Mouse (Mus musculus): ENCODE measurements around the gene Gabrb2. TPM values are rescaled to one million over a fixed set of nuclear protein-coding genes. Genes with fewer than 3 reads are reported as not detected.

The Gabrb2 gene
- polyA plus RNA-seq, 1 experiment from 2014 or later, result 7.8 TPM

DNA sequence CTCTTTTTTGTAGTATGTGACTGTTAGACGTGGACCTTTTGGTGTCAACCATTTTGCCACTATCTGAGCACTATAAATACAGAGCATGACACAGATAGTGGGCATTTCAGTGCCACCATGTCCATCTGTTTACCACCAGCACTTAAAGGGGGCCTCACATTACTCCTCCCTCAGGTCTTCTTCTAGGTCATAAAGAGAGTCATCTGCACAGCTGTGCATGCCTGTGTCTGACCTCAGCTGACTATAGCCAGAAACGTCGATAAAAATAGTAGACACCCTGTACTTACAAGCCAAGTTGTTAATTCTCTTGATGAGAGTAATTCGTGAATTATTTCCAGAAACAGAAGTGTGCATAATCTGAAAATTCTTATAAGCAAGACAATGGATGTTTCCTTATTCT, 29.4 kb downstream of the Gabrb2 start:
- H3K4me1 ChIP-seq, result no peaks in the 10 kb centered on the region
- ATAC-seq, result no peak
- H3K9ac ChIP-seq, result no peak overlapping the region
- H3K4me2 ChIP-seq, result no peak overlapping the region
- 83% methylated on average over 4 of the region's 4 CpGs for WGBS
- H3K4me3 ChIP-seq, result no peak overlapping the region
- no peak overlapping the region for H3K27ac ChIP-seq
- no peaks in the 10 kb centered on the region for H3K9me3 ChIP-seq (replicated peaks)
- no peaks in the 10 kb centered on the region for H3K27me3 ChIP-seq
- H3K36me3 ChIP-seq (ENCODE audit: poor library complexity, severe bottlenecking), result no peaks in the 10 kb centered on the region

DNA sequence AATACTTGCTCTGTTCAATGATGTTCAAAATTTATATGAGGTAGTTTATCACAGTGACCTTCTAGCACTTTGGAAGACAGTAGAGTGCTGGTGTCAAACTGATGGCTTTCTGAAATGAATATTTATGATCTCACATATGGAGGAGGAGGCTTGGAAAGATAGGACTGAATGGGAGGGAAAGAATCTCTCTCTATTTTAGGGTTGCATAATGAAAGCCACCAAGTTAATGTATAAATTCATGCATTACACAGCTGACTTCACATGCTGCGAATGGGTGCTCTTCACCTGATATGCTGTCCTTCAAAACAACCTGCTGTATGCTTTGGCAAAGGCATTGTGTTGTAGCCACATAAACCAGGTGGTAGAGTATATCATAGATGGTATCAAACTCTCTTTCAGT, 44.6 kb downstream of the Gabrb2 start:
- Histone ChIP-seq H3K27me3 (no peaks in the 10 kb centered on the region), H3K4me1 (no peaks in the 10 kb centered on the region), H3K9ac (no peak overlapping the region), H3K9me3 (replicated peaks) (no peaks in the 10 kb centered on the region), H3K4me3 (no peak overlapping the region), H3K4me2 (no peak overlapping the region), H3K36me3 (ENCODE audit: poor library complexity, severe bottlenecking) (no peaks in the 10 kb centered on the region), H3K27ac (no peak overlapping the region)
- no peak for ATAC-seq
- WGBS, result 87% methylated on average over 1 of the region's 1 CpGs

DNA sequence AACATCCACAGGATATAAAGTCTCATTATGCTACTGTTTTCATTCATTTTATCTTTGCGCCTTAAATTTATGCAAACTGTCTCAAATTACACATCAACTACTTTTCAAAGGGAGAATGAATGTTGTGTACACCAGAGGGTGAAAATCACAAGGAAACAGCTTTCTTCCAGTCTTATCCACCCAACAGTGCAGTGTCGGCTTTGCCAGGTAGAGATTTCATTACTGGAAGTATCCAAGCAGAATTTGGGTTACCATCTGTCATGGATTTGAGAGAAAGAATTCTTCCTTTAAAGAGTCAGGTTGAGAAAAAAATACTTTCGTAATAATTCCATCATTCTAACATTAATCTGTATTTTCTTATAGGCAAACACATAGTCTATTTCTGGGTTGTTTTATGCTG, 48.8 kb downstream of the Gabrb2 start:
- Histone ChIP-seq H3K9me3 (replicated peaks) (no peaks in the 10 kb centered on the region), H3K4me3 (no peak overlapping the region), H3K9ac (no peak overlapping the region), H3K27ac (no peak overlapping the region), H3K4me2 (no peak overlapping the region), H3K27me3 (no peaks in the 10 kb centered on the region), H3K36me3 (ENCODE audit: poor library complexity, severe bottlenecking) (no peaks in the 10 kb centered on the region), H3K4me1 (no peaks in the 10 kb centered on the region)
- WGBS, result 87% methylated on average over 3 of the region's 3 CpGs
- no peak for ATAC-seq

DNA sequence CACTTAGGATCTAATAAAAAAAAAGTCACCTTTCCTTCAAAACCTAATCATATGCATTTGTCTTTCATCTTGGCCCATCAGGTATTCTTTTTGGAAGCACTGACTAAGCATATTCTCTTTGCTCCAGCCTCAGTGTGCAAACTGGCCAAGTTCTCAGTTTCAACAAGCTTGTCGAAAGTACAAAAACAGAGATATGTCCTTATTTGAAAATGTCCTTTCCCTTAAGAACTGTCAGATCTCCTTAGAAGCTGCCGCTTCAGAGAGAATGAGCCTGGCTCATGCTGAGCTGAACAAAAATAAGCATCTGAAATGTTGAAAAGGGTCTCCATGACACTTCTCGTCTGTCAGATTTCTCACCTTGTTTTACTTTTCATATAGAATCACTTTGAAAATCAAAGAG, 55.0 kb downstream of the Gabrb2 start:
- no peak for ATAC-seq

DNA sequence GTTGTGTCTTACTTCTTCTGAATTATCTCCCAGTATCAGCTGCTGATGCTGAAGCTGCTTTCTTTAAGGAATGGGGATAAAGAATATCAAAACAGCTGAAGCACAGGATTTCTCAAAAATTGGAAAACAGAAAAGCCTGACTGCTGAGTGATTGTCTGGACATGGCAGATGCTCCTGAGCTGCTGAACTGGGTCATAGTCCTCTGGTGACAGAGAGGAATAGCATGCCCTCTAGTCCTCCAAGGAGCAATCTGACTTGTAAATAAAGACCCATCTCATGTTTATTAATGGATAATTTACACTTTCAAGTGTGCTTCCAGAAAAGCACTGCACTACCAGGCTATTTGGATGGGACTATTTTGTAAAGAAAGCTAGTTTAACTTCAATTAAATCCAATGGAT, 68.1 kb downstream of the Gabrb2 start:
- H3K9ac ChIP-seq, result no peak overlapping the region
- no peak overlapping the region for H3K4me2 ChIP-seq
- no peaks in the 10 kb centered on the region for H3K27me3 ChIP-seq
- no peaks in the 10 kb centered on the region for H3K9me3 ChIP-seq (replicated peaks)
- H3K27ac ChIP-seq, result no peak overlapping the region
- H3K4me1 ChIP-seq, result no peaks in the 10 kb centered on the region
- peak; percentile 27; the same call in 1 of the 2 replicates for ATAC-seq
- H3K4me3 ChIP-seq, result no peak overlapping the region
- no peaks in the 10 kb centered on the region for H3K36me3 ChIP-seq (ENCODE audit: poor library complexity, severe bottlenecking)

More for the DNA sequence above, 55.0 kb downstream of the Gabrb2 start:
- Histone ChIP-seq H3K36me3 (ENCODE audit: poor library complexity, severe bottlenecking) (no peaks in the 10 kb centered on the region), H3K9ac (no peak overlapping the region), H3K4me2 (no peak overlapping the region), H3K9me3 (replicated peaks) (no peaks in the 10 kb centered on the region), H3K4me1 (no peaks in the 10 kb centered on the region), H3K27me3 (no peaks in the 10 kb centered on the region), H3K4me3 (no peak overlapping the region), H3K27ac (no peak overlapping the region)
- WGBS, result 69% methylated on average over 3 of the region's 3 CpGs

DNA sequence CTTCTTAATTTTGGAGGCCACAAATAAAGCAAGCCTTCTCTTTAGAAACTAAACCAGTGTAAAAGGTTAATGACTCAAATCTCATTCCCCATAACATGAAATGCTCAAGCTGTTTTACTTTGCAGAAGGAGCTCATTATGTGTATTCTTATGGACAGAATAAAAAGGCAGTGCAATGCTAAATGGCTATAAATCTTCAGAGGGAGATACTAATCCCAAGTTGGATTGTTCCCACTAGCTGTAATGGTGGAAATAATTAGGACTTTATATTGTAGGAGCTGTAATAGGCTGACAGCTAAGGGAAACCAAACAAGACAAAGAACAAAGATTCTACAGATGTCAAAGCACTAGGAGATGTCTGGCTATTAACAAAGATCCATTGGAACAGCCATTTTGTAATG, 81.6 kb downstream of the Gabrb2 start:
- H3K4me1 ChIP-seq, result peaks cover 4% of the 10 kb centered on the region; the same call in 1 of the 2 replicates
- H3K9ac ChIP-seq, result no peak overlapping the region
- peak; percentile 87; the same call in 1 of the 2 replicates for ATAC-seq

DNA sequence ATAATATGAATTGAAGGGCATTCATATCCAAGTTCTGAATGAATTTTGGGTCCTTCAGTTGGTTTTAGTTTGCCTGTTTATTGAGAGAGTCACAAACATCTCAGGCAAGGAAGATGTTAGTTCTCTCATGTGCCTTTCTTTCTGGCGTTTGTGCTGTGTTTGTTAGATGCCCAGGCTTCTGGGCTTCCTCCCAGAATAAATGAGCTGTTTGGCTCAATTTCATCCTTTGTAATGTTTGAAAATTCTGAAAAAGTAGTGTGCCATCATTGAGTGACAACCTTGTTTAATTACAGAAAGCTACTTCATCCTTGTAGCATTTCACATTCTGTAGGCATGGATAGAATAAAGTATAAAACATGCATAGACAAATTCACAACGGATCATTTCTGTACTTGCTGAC, 85.9 kb downstream of the Gabrb2 start:
- no peak overlapping the region for H3K4me2 ChIP-seq
- no peaks in the 10 kb centered on the region for H3K9me3 ChIP-seq (replicated peaks)
- no peaks in the 10 kb centered on the region for H3K27me3 ChIP-seq
- H3K9ac ChIP-seq, result no peak overlapping the region
- 83% methylated on average over 2 of the region's 2 CpGs for WGBS
- ATAC-seq, result no peak
- H3K4me3 ChIP-seq, result no peak overlapping the region
- H3K27ac ChIP-seq, result no peak overlapping the region
- no peaks in the 10 kb centered on the region for H3K36me3 ChIP-seq (ENCODE audit: poor library complexity, severe bottlenecking)
- peaks cover 4% of the 10 kb centered on the region; the same call in 1 of the 2 replicates for H3K4me1 ChIP-seq

More for the DNA sequence above, 81.6 kb downstream of the Gabrb2 start:
- Histone ChIP-seq H3K4me2 (no peak overlapping the region), H3K4me3 (no peak overlapping the region), H3K36me3 (ENCODE audit: poor library complexity, severe bottlenecking) (no peaks in the 10 kb centered on the region), H3K9me3 (replicated peaks) (no peaks in the 10 kb centered on the region), H3K27ac (no peak overlapping the region), H3K27me3 (no peaks in the 10 kb centered on the region)

DNA sequence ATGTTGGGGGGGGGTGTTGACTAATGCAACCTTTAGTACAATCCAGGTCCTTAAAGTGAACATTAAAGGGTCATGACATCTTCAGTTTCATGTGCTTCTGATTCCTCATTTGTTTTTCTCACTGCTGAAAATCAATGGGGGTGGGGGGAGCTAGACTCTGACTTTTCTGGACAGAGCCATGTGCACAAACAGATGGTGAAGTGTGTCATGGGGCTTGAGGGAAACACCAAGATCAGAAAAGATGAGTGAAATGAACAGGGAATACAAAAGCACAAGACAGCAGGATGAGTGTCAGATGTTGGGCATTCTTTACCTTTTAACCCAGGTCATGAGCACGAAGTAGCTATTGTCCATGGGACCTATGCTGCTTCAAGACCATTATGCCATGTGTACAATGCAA, 86.4 kb downstream of the Gabrb2 start:
- WGBS, result 72% methylated on average over 1 of the region's 1 CpGs
- Histone ChIP-seq H3K4me3 (no peak overlapping the region), H3K4me2 (no peak overlapping the region), H3K36me3 (ENCODE audit: poor library complexity, severe bottlenecking) (no peaks in the 10 kb centered on the region), H3K27me3 (no peaks in the 10 kb centered on the region), H3K27ac (no peak overlapping the region), H3K9me3 (replicated peaks) (no peaks in the 10 kb centered on the region), H3K4me1 (peaks cover 4% of the 10 kb centered on the region; the same call in 1 of the 2 replicates), H3K9ac (no peak overlapping the region)
- ATAC-seq, result no peak

DNA sequence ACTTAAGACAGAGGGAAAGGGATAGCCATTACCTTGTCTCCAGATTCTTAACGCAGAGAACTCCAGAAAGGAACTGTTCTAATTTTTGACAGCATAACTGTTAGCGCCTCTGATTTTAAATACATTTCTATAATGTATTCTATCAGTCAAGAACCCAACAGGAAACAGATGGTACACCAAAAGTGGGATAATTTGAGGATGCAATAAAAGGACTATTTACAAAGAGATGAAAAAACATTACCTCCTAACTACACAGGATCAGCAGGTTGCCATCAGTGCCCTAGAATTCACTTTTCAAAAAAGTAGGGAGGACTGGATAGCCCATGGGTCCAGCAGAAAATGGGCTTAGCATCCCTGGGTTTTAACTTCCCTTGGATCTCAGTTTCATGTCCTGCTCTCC, 102.4 kb downstream of the Gabrb2 start:
- no peaks in the 10 kb centered on the region for H3K4me1 ChIP-seq
- no peaks in the 10 kb centered on the region for H3K9me3 ChIP-seq (replicated peaks)
- no peak overlapping the region for H3K4me2 ChIP-seq
- no peaks in the 10 kb centered on the region for H3K27me3 ChIP-seq
- WGBS, result 94% methylated on average over 2 of the region's 2 CpGs
- no peaks in the 10 kb centered on the region for H3K36me3 ChIP-seq (ENCODE audit: poor library complexity, severe bottlenecking)
- H3K27ac ChIP-seq, result no peak overlapping the region
- H3K9ac ChIP-seq, result no peak overlapping the region
- no peak for ATAC-seq
- no peak overlapping the region for H3K4me3 ChIP-seq

DNA sequence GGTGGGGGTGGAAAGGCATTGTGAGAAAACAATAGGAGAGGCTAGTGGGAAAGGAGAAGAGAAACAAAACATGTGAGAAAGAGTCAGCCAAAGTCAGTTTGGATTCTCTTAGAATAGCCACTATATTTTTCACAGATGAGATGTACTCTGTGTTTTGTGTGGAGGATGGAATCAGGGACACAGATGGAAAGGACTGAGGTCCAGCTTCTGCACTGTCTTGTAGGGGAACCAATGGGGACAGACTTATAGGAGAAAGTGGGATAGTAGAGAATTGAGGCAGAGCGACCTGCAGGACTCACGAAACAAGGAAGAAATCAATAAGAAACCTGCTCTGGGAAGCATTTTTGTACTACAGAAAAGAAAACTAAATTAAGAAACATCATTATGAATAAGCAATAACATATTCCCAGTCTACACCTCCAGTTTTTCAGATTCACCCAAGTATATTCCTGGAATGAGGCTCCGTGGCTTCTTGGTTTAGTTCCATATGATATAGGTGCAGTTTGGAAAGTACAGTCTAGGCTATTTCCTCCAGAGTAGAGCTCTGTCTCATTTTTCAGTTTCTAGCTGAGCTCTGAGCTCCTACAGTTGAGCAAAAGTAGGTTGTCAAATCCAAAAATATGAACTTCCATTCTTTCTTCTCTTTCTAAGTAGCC, 108.8 kb downstream of the Gabrb2 start:
- ATAC-seq, result no peak
- Histone ChIP-seq H3K36me3 (ENCODE audit: poor library complexity, severe bottlenecking) (no peaks in the 10 kb centered on the region), H3K4me2 (no peak overlapping the region), H3K9ac (no peak overlapping the region), H3K4me3 (no peak overlapping the region), H3K27me3 (no peaks in the 10 kb centered on the region), H3K27ac (no peak overlapping the region), H3K9me3 (replicated peaks) (no peaks in the 10 kb centered on the region), H3K4me1 (peaks cover 6% of the 10 kb centered on the region; the same call in 1 of the 2 replicates)
- WGBS, result 94% methylated on average over 3 of the region's 3 CpGs

DNA sequence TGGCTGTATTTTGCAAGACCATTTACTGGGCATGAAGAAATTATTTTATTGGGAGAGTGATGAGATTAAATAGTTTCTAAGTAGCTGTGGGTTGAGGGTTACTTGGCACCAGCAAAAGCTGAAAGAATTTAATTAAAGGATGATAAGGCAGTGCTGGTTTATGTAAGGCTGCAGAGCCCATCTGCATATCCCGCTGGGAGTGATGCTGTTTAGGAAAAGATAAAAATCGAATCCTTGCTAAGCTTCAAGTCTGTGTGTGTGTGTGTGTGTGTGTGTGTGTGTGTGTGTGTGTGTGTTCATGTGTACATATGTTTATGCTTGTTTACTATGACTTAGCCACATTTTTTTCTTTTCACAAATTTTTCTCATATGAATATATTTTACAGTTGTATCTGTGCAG, 113.0 kb downstream of the Gabrb2 start:
- H3K36me3 ChIP-seq (ENCODE audit: poor library complexity, severe bottlenecking), result no peaks in the 10 kb centered on the region
- H3K9ac ChIP-seq, result no peak overlapping the region
- H3K9me3 ChIP-seq (replicated peaks), result no peaks in the 10 kb centered on the region
- H3K27me3 ChIP-seq, result no peaks in the 10 kb centered on the region
- 58% methylated on average over 2 of the region's 2 CpGs for WGBS
- H3K4me3 ChIP-seq, result no peak overlapping the region
- ATAC-seq, result 0 out of 2 replicates have a peak, but pooled peaks have one; percentile 41
- no peak overlapping the region for H3K27ac ChIP-seq
- H3K4me2 ChIP-seq, result no peak overlapping the region
- H3K4me1 ChIP-seq, result peaks cover 6% of the 10 kb centered on the region; the same call in 1 of the 2 replicates

DNA sequence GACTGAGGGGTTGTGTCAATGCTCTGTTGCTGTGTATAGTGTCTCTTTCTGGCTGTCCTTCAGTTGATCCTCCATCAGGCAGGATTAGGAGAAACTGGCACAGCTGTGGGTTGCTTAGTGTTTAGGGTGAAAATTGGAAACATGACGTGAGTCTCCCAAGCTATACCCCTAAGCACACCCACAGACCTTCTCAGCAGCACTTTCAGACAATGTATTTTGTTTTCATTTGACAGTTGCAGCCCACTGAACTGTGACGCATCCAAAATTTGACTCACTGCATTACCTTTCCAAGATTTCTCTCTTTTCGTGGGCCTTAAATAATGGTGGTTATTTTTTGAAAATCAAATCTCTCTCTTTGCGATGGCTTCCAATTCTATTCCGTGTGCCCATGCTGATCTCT, 115.7 kb downstream of the Gabrb2 start:
- Histone ChIP-seq H3K36me3 (ENCODE audit: poor library complexity, severe bottlenecking) (no peaks in the 10 kb centered on the region), H3K4me2 (no peak overlapping the region), H3K9me3 (replicated peaks) (no peaks in the 10 kb centered on the region), H3K4me1 (no peaks in the 10 kb centered on the region), H3K9ac (no peak overlapping the region), H3K4me3 (no peak overlapping the region), H3K27ac (no peak overlapping the region), H3K27me3 (no peaks in the 10 kb centered on the region)
- ATAC-seq, result no peak
- WGBS, result 78% methylated on average over 5 of the region's 5 CpGs

DNA sequence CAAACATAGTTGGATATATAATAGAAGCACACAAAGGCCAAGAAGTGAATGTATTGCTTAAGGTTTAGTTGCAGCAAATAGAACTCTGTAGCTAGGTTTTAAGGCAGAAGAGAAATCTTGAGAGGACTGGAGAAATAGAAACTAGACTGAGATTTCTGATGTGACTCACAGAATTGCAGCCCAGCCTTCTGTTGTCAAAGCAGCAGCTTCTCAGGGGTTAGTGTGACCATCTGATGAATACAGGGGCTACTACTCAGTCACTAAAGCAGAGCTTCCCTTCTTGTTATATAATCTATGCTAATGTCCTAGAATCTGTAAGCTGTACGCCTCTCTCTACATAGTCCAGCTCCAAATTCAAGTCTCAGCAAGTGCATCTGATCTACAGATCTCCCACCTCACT, 116.3 kb downstream of the Gabrb2 start:
- H3K27ac ChIP-seq, result no peak overlapping the region
- H3K9me3 ChIP-seq (replicated peaks), result no peaks in the 10 kb centered on the region
- 83% methylated on average over 1 of the region's 1 CpGs for WGBS
- no peak overlapping the region for H3K4me3 ChIP-seq
- H3K27me3 ChIP-seq, result no peaks in the 10 kb centered on the region
- H3K4me1 ChIP-seq, result no peaks in the 10 kb centered on the region
- no peak overlapping the region for H3K9ac ChIP-seq
- no peak overlapping the region for H3K4me2 ChIP-seq
- no peak for ATAC-seq
- no peaks in the 10 kb centered on the region for H3K36me3 ChIP-seq (ENCODE audit: poor library complexity, severe bottlenecking)
